Mouse (Mus musculus) limb, embryonic 13.5 days (tissue): ENCODE data around the gene Fam170b. TPM values are rescaled to one million over a fixed set of nuclear protein-coding genes. Genes with fewer than 3 reads are reported as not detected.

Experiments
- ATAC-seq: fragments of 200-750 bp; cut with Nextera tagmentation; 2 replicates; pipeline ENCODE4 v1.8.0; 2017; ENCODE audit warnings: low read depth, moderate number of reproducible peaks, moderate TSS enrichment; ENCODE audit not compliant: low FRiP score
- H3K27ac ChIP-seq: fragments of 300-500 bp; sonication (generic); 2 replicates; pipeline ENCODE4 v1.5.1; 2015; ENCODE audit warnings: inconsistent platforms, mild to moderate bottlenecking, moderate library complexity
- H3K27me3 ChIP-seq: fragments of 300-500 bp; sonication (generic); 2 replicates; pipeline ENCODE4 v1.6.1; 2015; ENCODE audit warnings: mild to moderate bottlenecking, inconsistent platforms
- H3K36me3 ChIP-seq: fragments of 300-500 bp; sonication (generic); 2 replicates; pipeline ENCODE4 v1.6.1; 2015; ENCODE audit warnings: inconsistent platforms, mild to moderate bottlenecking, moderate library complexity
- H3K4me1 ChIP-seq: fragments of 300-500 bp; sonication (generic); 2 replicates; pipeline ENCODE4 v1.6.1; 2015; ENCODE audit warnings: inconsistent platforms
- H3K4me2 ChIP-seq: fragments of 300-500 bp; sonication (generic); replicated peaks from 2 replicates; pipeline ENCODE4 v1.6.1; 2015; ENCODE audit warnings: inconsistent platforms, mild to moderate bottlenecking, moderate library complexity
- H3K4me3 ChIP-seq: fragments of 300-500 bp; sonication (generic); 2 replicates; pipeline ENCODE4 v1.5.1; 2015; ENCODE audit warnings: moderate library complexity, mild to moderate bottlenecking, inconsistent platforms
- H3K9ac ChIP-seq: fragments of 300-500 bp; sonication (generic); 2 replicates; pipeline ENCODE4 v1.6.1; 2015; ENCODE audit warnings: mild to moderate bottlenecking, inconsistent platforms
- H3K9me3 ChIP-seq: fragments of 300-500 bp; sonication (generic); 2 replicates; pipeline ENCODE4 v1.6.1; 2016; ENCODE audit warnings: inconsistent platforms
- WGBS: fragments of 180-500 bp; shearing (Covaris S2); methylation state at CpG from one replicate; pipeline ENCODE4 v1.1.7; 2015; 5-methylcytosine and 5-hydroxymethylcytosine counted together
- polyA plus RNA-seq: library from polyadenylated mRNA; unstranded; fragments of >200 nt; fragmentation: Nextera tagmentation; extraction: Ambion mirVana; gene quantifications from 2 replicates; pipeline ENCODE4 v1.2.1, GENCODE M21; 2015

The Fam170b gene
- polyA plus RNA-seq, 1 experiment from 2014 or later = not detected

DNA sequence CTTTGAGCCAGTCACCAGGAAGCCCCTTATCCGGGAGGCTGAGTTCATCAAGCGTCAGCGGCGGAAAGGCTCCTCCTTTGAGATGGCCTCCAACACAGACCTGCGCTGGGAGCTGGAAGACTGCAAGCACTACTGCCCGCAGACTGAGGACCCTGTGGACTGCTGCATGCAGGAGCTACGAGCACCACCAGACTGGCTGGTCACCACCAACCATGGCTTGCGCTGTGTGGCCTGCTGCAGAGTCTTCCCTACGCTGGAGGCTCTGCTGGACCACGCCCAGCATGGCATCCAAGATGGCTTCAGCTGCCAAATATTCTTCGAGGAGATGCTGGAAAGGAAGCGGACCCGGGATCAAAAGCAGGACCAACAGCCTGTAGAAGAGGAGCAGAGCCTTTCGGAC is 1.8 kb downstream of the Fam170b start:
- Histone ChIP-seq H3K4me1 (no peaks in the 10 kb centered on the region), H3K4me2 (no peak overlapping the region), H3K9me3 (no peaks in the 10 kb centered on the region), H3K9ac (no peak overlapping the region), H3K27me3 (0 out of 2 replicates have a peak, but pooled peaks cover 2% of the 10 kb centered on the region), H3K36me3 (no peaks in the 10 kb centered on the region), H3K4me3 (no peak overlapping the region), H3K27ac (no peak overlapping the region)
- 90% methylated on average over 14 of the region's 14 CpGs for WGBS
- no peak for ATAC-seq

DNA sequence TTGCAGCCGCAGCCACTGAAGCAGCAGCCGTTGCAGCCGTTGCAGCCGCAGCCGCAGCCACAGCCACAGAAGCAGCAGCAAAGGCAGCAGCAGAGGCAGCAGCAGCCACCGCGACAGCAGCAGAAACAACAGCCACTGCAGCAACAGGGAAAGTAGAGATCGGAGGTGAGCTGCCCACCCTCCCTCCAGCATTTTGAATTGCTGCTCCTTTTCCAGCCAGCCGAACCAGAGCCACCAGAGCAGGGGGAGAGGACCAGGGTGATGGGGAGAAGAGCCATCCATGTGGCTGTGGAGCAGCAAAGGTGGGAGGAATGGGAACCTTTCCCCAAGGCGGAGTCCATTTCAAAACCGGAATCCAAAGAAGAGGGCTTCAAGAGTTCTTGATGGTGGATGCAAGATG is 2.4 kb downstream of the Fam170b start:
- Histone ChIP-seq H3K27me3 (0 out of 2 replicates have a peak, but pooled peaks cover 2% of the 10 kb centered on the region), H3K9ac (no peak overlapping the region), H3K9me3 (no peaks in the 10 kb centered on the region), H3K4me2 (no peak overlapping the region), H3K4me1 (no peaks in the 10 kb centered on the region), H3K4me3 (no peak overlapping the region), H3K36me3 (no peaks in the 10 kb centered on the region), H3K27ac (no peak overlapping the region)
- no peak for ATAC-seq
- 93% methylated on average over 11 of the region's 11 CpGs for WGBS

DNA sequence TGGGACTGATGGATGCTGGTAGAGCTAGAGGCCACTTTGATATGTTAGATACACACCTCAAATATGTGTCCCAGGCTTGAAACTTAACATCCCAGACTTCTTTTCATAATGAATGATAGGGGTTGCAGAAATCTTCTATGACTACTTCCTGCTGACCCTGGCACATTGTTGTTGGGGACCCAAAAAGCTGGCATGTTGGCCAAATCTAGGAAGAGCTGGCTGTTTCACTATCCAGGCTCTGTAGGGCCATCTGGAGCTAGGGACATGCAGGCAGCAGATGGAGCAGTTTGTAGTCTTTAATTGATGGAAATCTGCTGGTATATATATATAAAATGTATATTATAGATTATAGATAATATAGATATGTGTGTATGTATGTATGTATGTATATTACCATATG is 8.3 kb downstream of the Fam170b start:
- Histone ChIP-seq H3K4me3 (no peak overlapping the region), H3K9me3 (no peaks in the 10 kb centered on the region), H3K27me3 (no peaks in the 10 kb centered on the region), H3K9ac (no peak overlapping the region), H3K36me3 (no peaks in the 10 kb centered on the region), H3K4me1 (no peaks in the 10 kb centered on the region), H3K27ac (no peak overlapping the region), H3K4me2 (no peak overlapping the region)
- ATAC-seq = no peak

DNA sequence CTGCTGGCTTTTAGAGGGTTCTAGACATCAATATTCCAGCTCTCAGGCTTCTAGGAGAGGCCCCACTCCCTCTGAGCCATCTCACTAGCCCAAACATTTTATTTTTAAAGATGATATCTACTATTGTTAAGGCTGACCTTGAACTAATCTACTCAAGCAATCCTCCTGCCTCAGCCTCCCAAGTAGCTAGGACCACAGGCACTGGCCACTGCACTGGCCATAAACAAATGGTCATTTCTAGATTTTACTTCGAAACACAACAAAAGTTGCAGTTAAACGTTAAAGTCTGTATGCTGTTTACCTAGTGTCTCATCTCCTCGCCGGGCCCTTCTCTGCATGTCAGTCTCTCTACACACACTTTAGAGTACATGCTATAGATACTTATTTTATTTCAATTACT is 20.3 kb downstream of the Fam170b start:
- 91% methylated on average over 4 of the region's 4 CpGs for WGBS
- Histone ChIP-seq H3K27ac (no peak overlapping the region), H3K4me1 (peaks cover 6% of the 10 kb centered on the region), H3K27me3 (peaks cover 17% of the 10 kb centered on the region), H3K4me3 (no peak overlapping the region), H3K9ac (no peak overlapping the region), H3K36me3 (no peaks in the 10 kb centered on the region), H3K4me2 (no peak overlapping the region), H3K9me3 (no peaks in the 10 kb centered on the region)
- no peak for ATAC-seq

DNA sequence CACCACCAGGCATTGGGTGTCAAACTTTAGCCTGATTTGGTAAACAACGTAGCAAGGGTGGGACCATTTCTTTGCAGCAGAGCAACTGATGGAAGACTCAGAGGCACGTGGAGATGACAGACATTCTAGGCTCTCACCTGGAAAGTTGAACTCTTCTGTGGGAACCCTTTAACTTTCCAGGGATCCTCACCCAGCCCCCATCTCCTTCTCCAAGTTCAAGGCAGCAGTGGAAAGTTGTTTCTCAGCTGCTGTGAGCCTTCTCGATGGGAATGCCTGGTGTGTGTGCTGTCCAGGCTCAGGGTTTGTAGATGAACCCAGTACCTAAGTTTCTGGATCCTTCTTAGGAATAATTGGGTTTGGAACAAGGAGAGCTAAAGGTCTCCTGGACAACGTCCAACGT is 22.5 kb downstream of the Fam170b start:
- Histone ChIP-seq H3K9me3 (no peaks in the 10 kb centered on the region), H3K27me3 (peaks cover 18% of the 10 kb centered on the region), H3K4me1 (peaks cover 9% of the 10 kb centered on the region), H3K4me3 (peak overlapping the region; percentile 61), H3K36me3 (no peaks in the 10 kb centered on the region), H3K4me2 (peak overlapping the region; percentile 79), H3K9ac (peak overlapping the region; percentile 81), H3K27ac (no peak overlapping the region)
- no peak for ATAC-seq
- WGBS = 37% methylated on average over 5 of the region's 5 CpGs

DNA sequence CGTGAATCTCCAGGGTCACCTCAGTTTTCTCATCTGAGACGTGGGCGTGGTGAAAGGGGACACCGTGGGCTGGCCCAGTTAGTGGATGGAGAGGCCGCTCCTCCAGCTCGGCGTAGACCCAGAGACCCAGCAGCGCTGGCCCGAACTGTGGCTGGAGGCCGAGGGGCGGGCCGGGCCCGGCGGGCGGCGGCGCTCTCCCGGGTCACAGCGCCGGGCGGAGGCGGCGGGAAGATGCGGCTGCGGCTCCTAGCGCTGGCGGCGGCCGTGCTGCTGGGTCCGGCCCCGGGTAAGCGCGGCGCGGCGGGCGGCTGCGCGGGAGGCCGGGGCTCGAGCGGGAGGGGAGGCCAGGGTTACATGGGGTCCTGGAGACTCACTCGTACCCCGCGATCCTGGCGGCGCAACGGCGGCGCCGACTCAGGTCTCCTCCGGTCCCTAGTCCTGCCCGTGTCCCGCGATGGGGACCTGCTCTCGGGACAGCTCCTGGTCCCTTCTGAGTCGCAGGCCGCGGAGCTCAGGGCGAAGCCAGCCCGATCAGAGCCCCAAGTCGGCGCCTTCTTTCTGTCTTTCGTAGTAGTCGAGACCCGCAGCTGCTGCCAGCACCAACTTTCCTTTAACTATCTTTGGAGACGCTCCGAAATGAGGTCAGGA is 23.0 kb downstream of the Fam170b start, which contains the start of gene Vstm4:
Vstm4 (plus strand) TSS at position 76 of the 648 bp plus-strand sequence.
- peak within 1 kb of the TSS; percentile 81 for H3K9ac ChIP-seq
- H3K9me3 ChIP-seq = no peaks in the 10 kb centered on the region
- peak within 1 kb of the TSS; percentile 61 for H3K4me3 ChIP-seq
- H3K27me3 ChIP-seq = peaks cover 18% of the 10 kb centered on the region
- H3K4me2 ChIP-seq = peak within 1 kb of the TSS; percentile 79
- ATAC-seq = peak; percentile 86
- H3K27ac ChIP-seq = no peak within 1 kb of the TSS
- under 1% methylated on average over 60 of the region's 68 CpGs for WGBS
- H3K36me3 ChIP-seq = no peaks in the 10 kb centered on the region
- peaks cover 15% of the 10 kb centered on the region for H3K4me1 ChIP-seq

DNA sequence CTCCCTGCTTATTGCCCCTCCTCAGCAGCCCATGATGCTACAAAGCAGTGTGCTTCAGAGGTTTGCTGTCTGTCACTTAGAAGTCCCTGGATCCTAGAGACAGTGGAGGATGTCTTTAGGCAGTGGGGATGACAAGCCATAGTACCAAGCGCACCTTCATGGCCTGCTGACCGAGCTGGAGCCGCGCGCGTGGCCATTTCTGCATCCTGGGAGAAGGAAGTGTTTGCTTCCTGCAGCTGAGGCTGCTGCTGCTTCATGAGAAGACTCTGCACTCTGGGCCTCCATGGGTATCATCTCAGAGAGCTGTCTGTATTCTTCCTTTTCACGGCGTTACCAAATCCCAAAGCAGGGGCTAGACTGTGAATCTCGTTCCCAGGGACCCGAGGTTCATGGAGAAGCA is 24.6 kb downstream of the Fam170b start:
- no peak overlapping the region for H3K27ac ChIP-seq
- H3K9ac ChIP-seq = no peak overlapping the region
- no peaks in the 10 kb centered on the region for H3K36me3 ChIP-seq
- ATAC-seq = no peak
- H3K4me3 ChIP-seq = no peak overlapping the region
- 97% methylated on average over 10 of the region's 10 CpGs for WGBS
- H3K4me2 ChIP-seq = no peak overlapping the region
- peaks cover 15% of the 10 kb centered on the region for H3K4me1 ChIP-seq
- peaks cover 18% of the 10 kb centered on the region for H3K27me3 ChIP-seq
- H3K9me3 ChIP-seq = no peaks in the 10 kb centered on the region

DNA sequence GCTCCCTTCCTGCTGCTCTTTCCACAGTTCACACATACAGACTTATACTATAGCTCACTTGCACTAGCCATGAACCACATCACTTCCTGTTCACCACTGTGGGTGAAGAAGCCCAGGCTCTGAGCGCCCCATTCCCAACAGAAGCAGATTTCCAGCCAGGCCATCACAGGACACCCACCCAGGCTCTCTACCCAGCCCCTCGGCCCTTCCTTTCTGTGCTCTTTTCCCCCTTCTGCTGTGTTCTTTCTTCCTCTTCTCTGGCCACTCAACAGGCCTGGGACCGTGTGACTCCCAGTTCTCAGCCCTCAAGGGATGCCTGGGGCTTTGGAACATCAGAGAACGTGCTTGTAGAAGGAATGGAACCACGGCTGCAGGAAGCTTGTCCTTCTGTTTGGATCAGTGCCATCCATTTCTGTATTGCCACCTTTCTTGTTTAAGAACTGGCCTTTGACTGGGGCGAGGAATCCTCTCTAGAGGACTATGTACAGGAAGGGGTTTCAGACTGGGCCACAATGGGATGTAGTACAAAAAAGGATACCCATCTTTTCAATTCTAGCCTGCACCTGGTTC is 25.3 kb downstream of the Fam170b start:
- Histone ChIP-seq H3K4me2 (no peak overlapping the region), H3K9ac (no peak overlapping the region), H3K27ac (no peak overlapping the region), H3K36me3 (peaks cover 3% of the 10 kb centered on the region; the same call in 1 of the 2 replicates), H3K4me3 (no peak overlapping the region), H3K9me3 (no peaks in the 10 kb centered on the region), H3K4me1 (peaks cover 15% of the 10 kb centered on the region), H3K27me3 (peaks cover 18% of the 10 kb centered on the region)
- ATAC-seq = no peak
- WGBS = 68% methylated on average over 6 of the region's 6 CpGs

DNA sequence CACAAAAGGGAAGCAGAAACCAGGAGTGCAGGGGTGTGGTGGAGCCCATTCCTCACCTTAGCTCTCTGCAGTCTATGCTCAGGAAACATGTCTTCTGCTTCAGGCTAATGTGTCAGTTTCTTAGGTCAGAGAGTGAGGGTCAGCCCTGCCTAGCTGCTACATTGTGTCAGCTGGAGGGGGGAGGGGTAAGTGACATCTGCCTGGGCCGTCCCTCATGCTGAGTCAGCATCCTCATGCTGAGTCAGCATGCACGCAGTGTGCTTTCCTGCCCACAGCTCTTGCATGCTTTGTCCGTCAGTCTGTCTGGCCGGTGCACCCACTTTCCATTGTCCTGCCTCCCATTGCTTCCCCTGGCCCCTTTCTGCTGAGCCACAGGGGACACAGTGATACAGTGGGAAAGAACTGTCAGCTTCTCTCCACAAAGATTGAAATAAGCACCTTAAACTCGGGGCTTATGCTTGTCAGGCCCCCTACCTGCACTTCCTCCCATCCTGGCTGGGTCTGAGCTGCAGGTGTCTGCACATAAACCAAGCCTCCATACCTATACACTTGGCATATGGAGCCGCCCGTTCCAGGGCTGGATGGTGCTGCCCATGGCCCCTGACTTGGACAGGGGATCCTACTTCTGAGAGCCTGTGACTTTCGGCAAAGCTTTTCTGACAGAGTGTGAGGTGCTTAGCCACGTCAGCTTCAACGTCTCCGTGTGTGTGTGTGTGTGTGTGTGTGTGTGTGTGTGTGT is 26.2 kb downstream of the Fam170b start:
- H3K27me3 ChIP-seq = peaks cover 18% of the 10 kb centered on the region
- H3K4me1 ChIP-seq = peaks cover 15% of the 10 kb centered on the region
- H3K9me3 ChIP-seq = no peaks in the 10 kb centered on the region
- no peak overlapping the region for H3K27ac ChIP-seq
- no peak overlapping the region for H3K4me3 ChIP-seq
- 69% methylated on average over 11 of the region's 11 CpGs for WGBS
- no peak overlapping the region for H3K9ac ChIP-seq
- peaks cover 3% of the 10 kb centered on the region; the same call in 1 of the 2 replicates for H3K36me3 ChIP-seq
- ATAC-seq = no peak
- no peak overlapping the region for H3K4me2 ChIP-seq

DNA sequence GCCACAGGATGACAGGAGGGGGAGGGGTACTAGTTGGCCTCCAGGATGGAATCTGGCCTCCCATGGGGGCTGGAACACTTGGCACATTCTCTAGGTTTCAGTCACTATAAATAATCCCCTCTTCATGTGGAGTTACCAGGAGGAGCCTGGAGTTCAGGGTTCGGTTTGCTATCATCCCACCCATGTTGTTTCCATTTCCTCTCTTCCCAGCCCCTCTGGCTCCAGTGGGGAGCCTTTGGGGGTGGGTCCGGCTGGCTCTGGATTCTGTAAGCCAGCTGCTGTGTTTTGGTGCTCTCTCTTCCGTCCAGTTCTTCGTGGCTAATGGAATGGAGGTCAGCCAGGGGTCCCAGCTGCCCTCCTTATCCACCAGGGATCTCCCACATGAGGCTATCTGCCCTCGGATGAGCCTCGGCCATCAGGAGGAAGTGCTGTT is 27.4 kb downstream of the Fam170b start:
- no peak overlapping the region for H3K4me3 ChIP-seq
- peak; percentile 60; the same call in 1 of the 2 replicates for ATAC-seq
- no peak overlapping the region for H3K9ac ChIP-seq
- peaks cover 3% of the 10 kb centered on the region; the same call in 1 of the 2 replicates for H3K36me3 ChIP-seq
- peaks cover 16% of the 10 kb centered on the region for H3K27me3 ChIP-seq
- WGBS = 17% methylated on average over 6 of the region's 6 CpGs
- no peak overlapping the region for H3K27ac ChIP-seq
- H3K4me1 ChIP-seq = peaks cover 15% of the 10 kb centered on the region
- 0 out of 2 replicates have a peak overlapping the region, but pooled peaks have one; percentile 9 for H3K4me2 ChIP-seq
- H3K9me3 ChIP-seq = no peaks in the 10 kb centered on the region

DNA sequence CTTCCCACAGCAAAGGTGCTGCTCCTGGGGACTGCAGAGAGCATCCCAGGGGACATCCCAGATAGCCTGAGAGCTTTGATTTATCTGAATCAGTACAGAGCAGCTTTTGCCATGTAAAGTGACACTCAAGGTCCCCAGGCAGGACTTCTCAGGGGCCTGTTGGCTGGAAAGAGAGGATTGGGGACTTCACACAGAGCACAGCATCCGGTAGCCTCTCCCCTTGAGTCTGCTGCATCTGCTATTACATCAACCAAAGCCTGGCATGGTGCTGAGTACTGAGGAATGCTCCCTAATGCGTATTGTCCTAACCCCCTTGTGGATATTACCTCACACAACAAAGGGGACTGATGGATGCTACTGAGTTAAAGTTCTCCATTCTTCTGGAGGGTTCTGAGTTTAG is 27.9 kb downstream of the Fam170b start:
- Histone ChIP-seq H3K4me1 (peaks cover 15% of the 10 kb centered on the region), H3K4me3 (no peak overlapping the region), H3K36me3 (peaks cover 3% of the 10 kb centered on the region; the same call in 1 of the 2 replicates), H3K4me2 (0 out of 2 replicates have a peak overlapping the region, but pooled peaks have one; percentile 9), H3K9me3 (no peaks in the 10 kb centered on the region), H3K27me3 (peaks cover 16% of the 10 kb centered on the region), H3K9ac (no peak overlapping the region), H3K27ac (no peak overlapping the region)
- 42% methylated on average over 2 of the region's 2 CpGs for WGBS
- ATAC-seq = no peak

DNA sequence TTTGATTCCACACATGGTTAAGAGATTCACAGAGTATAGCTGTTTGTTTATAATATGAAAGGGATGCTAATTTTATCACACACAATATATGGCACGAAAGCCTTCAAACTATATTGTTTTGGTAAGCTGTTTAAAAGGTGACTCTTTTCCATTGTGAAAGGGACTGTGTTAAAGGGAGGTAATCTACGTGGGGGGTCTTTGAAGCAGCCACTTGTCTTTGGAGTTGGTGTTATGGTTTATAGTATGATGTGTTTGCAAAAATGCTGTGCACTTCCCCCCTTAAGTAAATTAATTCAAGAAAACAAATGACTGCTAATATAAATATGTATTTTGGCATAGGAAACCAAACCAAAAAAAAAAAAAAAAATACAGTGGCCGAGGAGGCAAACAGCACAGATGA is 31.6 kb downstream of the Fam170b start:
- H3K36me3 ChIP-seq = peaks cover 3% of the 10 kb centered on the region; the same call in 1 of the 2 replicates
- 85% methylated on average over 3 of the region's 3 CpGs for WGBS
- no peak overlapping the region for H3K4me2 ChIP-seq
- no peaks in the 10 kb centered on the region for H3K9me3 ChIP-seq
- no peak overlapping the region for H3K9ac ChIP-seq
- ATAC-seq = no peak
- no peak overlapping the region for H3K27ac ChIP-seq
- H3K4me1 ChIP-seq = peaks cover 9% of the 10 kb centered on the region
- no peak overlapping the region for H3K4me3 ChIP-seq
- H3K27me3 ChIP-seq = no peaks in the 10 kb centered on the region
